Mouse (Mus musculus): ENCODE data around the gene Cacna1c.
"Not testable (repeated sequence)": the region's sequence is repeated elsewhere in the genome, so short reads cannot be mapped to it uniquely, and the experiment has no call there.

Gene Cacna1c

DNA sequence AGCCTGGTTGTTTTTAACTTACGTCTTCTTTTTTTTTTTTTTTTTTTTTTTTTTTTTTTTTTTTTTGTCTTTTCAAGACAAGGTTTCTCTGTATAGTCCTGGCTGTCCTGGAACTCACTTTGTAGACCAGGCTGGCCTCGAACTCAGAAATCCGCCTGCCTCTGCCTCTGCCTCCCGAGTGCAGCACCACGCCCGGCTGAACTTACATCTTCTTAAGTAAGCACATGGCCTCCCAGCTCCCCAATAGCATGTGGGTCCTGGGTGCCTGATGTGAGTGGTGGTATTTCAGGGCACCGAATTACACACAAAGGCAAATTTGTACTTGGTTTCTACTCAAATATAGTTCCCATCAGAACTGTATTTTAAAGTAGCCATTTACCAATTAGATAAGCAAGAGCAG is 9.8 kb upstream of the Cacna1c start:
- DNase-seq = not testable (repeated sequence)

DNA sequence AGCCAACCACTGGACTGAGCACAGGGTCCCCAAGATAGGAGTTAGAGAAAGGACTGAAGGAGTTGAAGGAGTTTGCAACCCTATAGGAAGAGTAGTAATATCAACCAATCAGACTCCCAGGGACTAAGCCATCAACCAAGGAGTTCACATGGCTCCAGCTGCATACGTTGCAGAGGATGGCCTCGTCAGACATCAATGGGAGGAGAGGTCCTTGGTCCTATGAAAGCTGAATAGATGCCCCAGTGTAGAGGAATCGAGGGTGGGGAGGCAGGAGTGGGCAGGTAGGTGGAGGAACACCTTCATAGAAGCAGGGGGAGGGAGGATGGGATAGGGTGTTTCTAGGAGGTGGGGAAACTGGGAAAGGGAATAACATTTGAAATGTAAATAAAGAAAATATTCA is 8.7 kb upstream of the Cacna1c start:
- no peak for DNase-seq

DNA sequence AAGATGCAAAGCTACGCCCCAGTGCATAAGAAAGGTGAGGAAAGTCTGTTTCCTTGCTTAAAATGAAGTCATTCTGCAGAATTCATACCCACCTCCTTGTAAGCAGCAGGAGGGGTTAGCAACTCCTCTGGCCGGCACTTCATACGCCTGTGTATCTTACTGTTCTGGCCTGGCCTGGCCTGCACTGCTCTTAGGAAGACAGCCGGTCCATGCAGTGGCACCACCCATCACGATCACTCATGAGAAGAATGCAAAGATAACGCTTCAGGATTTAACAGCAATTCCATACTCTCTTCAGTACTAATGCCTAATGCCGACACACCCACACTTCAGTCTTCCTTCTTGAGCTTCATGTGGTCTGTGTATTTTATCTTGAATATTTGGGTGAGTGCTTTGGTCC is 8.1 kb upstream of the Cacna1c start:
- no peak for DNase-seq

DNA sequence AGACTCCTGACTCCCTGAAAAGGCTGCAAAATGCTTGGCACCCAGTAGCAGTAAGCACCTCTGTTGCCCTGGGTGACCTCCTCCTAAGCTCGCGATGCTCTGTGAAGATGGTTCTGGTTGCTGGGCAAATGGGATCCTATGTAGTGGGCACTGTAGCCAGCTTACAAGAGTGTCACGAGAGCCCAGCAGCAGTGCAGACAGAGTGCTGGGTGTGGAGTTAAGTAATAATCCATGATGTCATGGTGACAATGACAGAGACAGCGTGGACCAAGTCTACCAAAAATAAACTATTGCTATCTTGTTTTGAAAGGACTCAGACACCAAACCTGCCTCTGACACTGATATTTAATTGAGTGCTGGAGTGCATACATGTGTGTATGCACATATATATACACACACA is 5.4 kb upstream of the Cacna1c start:
- DNase-seq = no peak

DNA sequence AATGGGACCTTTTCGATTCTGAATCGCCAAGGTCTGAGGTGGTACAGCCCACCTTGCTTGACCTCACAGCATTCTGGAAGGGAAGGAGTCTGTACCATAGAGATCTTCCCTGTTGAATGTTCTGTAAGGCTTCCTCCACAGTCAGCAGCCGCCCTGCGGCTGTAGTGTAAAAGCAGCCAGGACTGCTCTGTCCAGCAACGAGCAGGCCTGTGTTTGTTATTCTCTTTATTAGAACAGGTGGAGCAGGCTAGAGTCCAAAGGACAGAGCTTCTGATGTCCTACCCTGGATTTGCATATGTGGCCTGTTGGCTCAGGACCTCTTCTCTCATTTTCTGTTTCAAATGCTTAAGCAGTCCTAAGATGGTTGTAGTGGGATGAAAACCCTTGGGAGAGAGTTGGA is 4.1 kb upstream of the Cacna1c start:
- DNase-seq = no peak

DNA sequence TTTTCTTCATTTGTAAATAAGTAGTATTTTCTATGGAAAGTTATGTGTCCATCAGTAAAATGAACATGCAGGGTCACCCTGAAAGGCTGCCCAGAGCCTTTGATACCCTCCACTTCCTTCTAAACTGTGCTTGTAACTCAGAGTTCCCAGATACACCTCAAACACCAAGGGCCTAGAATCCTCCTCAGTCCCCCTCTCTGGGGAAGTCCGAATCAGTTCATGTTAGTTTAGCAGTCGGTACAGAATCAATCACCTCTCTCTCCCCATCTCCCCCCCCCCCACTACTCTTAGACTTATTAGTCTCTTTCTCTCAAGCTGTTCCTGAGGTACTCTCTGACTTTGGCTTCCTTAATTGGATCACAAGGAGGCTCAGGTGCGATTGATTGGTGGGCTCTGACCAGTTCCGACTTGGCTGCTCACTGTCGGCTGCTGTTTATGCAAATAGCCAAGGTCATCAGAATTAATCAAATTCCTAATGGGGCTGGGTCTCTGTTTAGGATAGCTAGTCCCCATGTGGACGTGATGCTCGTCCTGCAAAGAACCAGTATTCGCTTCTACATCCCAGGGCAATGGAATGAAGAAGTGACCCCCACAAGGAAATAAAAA is 3.2 kb upstream of the Cacna1c start:
- no peak for DNase-seq

- no peak for DNase-seq
Observed at GRCm38 (mm10) chr6:119198534-119199273, 2.5 kb upstream of the Cacna1c start.

GRCm38 (mm10) chr6:119194601-119195000 is 1.6 kb downstream of the Cacna1c start:
- no peak for DNase-seq

DNA sequence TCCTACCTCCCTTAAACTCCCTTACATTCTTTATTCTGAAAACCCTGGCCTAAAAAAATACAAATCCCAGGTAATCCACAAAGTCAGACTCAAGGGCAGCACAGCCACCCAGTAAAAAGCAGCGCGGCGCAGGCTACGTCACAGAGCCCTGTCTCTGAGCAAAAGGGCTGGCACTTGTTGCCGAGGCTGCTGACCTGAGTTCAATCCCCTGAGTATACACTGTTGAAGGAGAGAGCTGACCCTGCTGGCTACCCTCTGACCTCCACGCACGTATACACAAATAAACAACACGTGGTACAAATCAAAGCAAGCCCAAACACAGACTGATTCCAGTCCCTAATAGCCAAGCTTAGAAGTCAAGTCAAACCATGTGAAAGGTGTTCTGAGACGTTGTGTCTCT is 2.1 kb downstream of the Cacna1c start:
- DNase-seq = no peak

DNA sequence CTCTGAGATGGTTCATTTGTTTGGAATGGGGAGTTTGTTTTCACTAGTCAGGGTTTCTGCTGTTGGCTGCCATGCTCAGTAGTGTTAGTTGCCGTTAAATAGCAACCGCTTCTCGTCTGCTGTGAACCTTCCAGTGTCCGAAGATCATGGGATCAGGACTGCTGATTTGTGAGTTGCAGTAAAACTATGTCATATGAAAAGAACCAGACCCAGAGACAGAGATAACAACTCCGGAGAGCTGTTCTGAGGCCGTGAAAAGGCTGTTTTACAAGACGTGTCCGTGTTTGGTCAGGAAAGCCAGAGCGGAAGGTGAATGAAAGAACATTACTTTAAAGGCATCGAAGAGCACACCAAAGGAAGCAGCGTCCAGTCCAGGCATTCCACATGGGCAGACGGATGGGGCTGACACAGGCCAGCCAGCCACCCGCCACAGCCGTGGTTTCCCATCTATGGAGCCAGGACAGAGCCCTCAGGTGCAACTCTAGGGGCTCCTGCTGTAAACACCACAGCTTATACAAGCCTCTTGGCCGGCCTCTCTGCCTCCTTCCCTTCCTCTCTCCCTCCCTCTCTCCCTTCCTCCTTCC is 2.6 kb downstream of the Cacna1c start:
- no peak for DNase-seq

DNA sequence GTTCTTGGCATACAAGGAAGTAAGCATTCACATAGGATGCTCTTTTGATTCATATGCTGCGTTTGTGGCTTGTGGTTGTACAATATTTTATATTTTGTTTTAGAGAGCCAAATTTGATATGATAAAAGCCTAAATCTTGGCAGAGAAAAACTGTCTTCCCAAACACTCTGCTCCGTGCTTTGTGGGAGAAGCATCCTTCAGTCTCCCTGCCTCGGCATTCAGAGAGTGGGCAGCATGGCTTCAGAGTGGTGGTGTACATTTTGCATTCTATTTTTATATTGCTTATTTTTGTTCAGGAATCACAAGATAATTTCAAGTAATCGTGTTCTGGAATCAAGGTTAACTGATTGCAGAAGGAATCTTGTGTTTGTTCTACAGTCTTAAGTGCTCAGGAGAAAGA is 4.7 kb downstream of the Cacna1c start:
- DNase-seq = no peak

DNA sequence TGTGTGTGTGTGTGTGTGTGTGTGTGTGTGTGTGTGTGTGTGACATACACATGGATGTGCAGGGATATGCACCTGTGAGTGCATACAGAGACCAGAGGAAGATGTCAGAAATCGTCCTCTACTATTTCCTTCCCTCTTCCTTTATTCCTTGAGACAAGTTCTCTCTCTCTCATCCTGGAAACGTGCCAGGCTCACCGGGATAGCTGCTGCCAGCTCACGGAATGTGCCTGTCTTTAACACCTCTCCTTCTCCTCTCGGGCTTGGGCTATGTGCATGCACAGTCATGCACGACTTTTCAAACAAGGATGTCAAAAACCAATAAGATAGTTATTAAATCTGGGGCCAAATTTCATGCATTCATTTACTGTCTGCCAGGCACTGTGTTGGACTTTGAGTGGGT is 8.6 kb downstream of the Cacna1c start:
- no peak for DNase-seq

GRCm38 (mm10) chr6:119186658-119187057 is 9.6 kb downstream of the Cacna1c start:
- DNase-seq = peak; percentile 12

DNA sequence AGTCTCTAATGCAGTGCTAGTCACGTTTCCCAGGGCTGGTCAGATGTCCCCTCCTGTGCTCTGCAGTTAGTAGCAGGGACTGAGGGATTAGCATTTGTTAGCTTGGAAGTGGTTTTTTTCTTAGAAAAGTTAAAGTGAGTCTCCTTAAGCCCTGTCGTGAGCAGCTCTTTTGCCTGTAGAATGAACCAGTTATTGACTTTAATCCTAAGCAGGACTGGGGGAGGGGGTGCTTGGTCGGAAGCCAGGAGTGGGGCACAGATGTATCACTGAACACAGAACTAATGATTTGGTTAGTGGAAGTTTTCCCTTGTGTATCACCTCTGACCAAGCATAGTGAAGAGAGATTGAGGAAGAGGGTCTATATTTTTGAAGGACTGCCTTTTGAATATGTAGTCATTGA is 12.4 kb downstream of the Cacna1c start:
- no peak for DNase-seq

GRCm38 (mm10) chr6:119182211-119182610 is 14.0 kb downstream of the Cacna1c start:
- no peak for DNase-seq

DNA sequence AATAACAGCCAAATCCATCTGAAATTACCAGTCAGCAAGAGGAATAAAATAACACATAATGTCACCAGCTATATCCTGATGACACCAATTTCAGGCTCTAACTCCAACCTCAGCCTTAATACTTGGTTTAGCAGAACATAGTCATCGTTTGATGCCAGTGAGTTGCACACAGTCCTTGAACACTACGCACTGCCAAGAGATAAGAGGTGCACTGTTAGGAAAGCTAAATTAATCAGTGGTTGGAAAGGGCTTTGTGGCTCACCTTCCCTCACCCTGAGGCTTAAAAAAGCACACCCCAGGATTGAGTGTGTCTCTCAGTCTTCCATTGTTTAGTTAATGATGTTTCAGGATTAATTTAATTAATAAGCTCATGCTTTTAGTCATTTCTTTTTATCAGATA is 16.0 kb downstream of the Cacna1c start:
- DNase-seq = no peak

- no peak for DNase-seq
Observed at GRCm38 (mm10) chr6:119177101-119177500, 19.1 kb downstream of the Cacna1c start.

DNA sequence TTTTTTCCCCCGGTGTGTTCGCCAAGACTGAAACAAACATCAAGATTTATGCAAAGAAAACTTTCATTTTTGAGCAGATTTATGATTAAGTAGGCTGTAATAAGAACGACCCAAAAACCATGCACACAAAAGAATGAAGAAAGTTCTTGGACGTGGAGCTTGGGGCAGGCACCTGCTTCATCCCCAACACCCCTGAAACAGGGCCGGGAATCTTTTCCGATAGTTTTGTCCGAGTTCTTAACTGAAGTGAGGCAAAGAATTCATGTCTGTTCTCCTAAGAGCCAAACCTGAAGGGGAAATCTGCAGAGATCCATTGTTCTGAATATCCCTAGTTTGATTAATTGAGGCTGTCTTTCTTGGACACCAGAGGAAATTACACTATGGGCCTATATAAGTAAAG is 20.1 kb downstream of the Cacna1c start:
- DNase-seq = no peak

DNA sequence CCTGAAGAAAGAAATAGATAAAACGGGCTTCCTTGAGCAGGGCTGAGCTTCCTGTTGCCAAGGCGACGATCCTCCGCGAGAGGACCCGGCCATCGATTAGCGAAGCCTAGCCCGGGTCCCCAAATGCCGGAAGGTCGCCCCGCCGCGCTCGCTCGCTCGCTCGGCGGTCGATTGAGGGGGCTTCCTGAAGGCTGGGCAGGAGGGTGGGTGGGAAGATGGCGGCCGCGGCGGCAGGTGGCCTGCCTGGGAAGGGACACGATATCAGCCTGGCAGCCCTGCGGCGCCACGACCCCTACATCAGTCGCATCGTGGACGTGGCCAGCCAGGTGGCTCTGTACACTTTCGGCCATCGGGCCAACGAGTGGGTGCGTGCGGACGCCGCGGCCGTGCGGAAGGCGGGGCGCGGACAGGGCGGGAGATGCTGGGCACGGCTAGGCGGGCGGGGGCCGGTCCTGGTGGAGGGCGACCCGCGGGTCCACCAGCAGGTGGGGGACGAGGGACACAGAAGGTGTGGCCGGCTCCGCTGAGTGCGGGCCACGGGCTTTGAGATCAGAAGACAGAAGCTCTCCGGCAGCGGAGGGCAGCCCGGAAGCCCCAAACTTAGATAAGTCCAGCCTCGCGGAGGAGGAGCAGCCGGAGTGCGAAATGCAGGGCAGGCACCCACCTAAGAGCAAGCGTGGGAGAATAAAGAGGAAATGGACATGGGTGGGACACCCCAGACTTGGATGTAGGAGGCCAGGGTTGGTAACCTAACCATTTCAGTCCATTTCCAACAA is 21.0 kb downstream of the Cacna1c start, which contains the start of gene Dcp1b:
Gene Dcp1b, plus strand, starts transcription at position 176 of the 776 bp plus-strand sequence.
- DNase-seq = peak; percentile 90

DNA sequence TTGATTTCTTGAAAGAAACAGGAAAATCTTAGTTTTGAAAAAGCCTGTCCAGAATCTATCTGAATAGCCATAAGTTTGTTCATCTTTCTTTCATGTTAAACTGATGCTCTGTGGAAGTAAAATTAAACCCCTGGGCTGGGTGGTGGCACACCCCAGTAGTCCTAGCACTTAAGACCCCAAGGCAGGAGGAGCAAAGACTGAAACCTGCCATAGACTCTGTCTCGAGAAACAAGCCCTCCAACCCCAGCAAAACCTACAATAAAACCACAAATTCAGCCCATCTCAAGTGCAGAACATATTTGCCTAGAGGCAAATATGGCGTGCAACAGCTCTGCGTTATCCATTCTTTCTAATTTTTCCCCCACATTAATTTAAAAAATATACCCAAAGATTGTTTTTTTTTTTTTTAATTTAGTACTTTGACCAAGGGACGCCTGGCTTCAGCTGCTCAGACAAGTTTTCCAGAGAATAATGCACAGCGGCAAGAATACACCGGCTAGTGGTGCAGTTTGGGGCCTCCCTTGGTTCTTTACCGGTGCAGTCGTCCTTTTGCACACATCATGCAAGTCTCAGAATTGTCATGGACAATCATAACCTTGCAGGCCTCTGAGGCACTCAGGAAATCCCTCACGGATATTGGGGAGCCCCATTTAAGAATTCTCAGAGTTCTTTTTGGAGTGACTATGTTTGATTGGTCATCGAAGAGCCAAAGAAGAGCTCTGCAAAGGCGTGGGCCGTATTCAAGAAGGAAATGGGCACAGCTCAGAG is 21.7 kb downstream of the Cacna1c start:
- DNase-seq = no peak

DNA sequence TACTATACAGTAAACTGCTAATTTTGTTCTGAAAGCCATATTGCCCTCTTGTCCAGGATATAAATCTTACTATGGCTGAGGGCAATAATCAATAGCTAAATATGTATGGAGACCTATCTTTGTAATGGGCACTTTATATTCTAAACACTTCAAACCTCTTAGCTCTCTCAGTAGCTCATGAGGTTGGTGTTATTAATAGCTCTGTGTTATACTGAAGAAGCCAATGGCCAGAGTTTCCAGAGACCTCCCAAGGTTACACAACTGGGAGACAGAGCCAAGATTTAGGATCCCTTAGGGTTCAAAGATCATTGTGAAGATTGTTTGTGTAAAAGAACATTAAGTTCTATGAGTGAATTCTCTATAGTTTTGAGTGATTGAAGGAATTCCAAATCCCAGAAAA is 30.5 kb downstream of the Cacna1c start:
- DNase-seq = no peak

GRCm38 (mm10) chr6:119145109-119145508 is 51.1 kb downstream of the Cacna1c start:
- no peak for DNase-seq

DNA sequence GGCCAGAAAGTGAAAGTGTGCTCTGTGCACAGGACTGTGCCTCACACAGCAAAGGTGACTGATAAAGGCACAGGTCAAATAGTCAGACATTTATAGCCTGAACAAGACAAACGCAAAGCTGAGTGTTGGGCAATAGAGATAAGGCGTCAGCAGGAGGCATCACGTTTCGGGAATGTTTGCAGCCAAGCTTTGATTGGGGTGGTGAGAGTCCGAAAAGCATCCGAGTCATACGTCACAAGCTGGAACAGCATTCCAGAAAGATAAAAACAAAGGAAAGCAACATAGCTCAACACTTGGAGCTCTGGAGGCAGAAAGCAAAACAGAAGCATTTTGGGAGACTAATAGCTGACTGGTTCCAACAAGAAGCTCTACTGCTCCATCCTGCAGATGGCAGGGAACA is 56.7 kb downstream of the Cacna1c start:
- DNase-seq = no peak
